Mouse (Mus musculus): ENCODE results near the gene Clk4.

GRCm38 (mm10) chr11:51274418-51274817 lies 12.9 kb downstream of the Clk4 start:
- no peak for TF ChIP-seq CTCF (IDR thresholded peaks at IDR 0.05; ENCODE audit: low read depth, low read length)
- no peak for TF ChIP-seq GATA1 (IDR thresholded peaks at IDR 0.05; ENCODE audit: borderline replicate concordance, low read length)
- TF ChIP-seq GATA2 (IDR thresholded peaks at IDR 0.05; ENCODE audit: borderline replicate concordance, low read depth, low read length), result no peak
